Mouse (Mus musculus) layer of hippocampus, postnatal 10 days (tissue): ENCODE results near the gene Epb41l4b. TPM values are rescaled to one million over a fixed set of nuclear protein-coding genes. Genes with fewer than 3 reads are reported as not detected.

Experiments used
- DNase-seq, 2 experiments: peaks; one replicate each; pipeline ENCODE4 v3.0.0; 2021; ENCODE audit warnings: low spot score in 2 of 2
- total RNA-seq, 2 experiments: library from RNA; stranded (reverse); gene quantifications; 2 replicates each; pipeline ENCODE4 v1.2.3; 2021

Gene Epb41l4b
- total RNA-seq, 2 experiments from 2014 or later = 9.3 to 12.7 TPM

GRCm38 (mm10) chr4:57066936-57067335 lies 76.3 kb downstream of the Epb41l4b start:
- no peak for DNase-seq

- DNase-seq = peak; percentile 81 to 87
Observed at GRCm38 (mm10) chr4:57065273-57065672, 78.0 kb downstream of the Epb41l4b start.

GRCm38 (mm10) chr4:57064830-57065229 lies 78.4 kb downstream of the Epb41l4b start:
- DNase-seq = no peak

- DNase-seq = no peak
Observed at GRCm38 (mm10) chr4:57060319-57060831, 82.9 kb downstream of the Epb41l4b start.

- no peak for DNase-seq
Observed at GRCm38 (mm10) chr4:57058623-57059022, 84.6 kb downstream of the Epb41l4b start.

- DNase-seq = no peak
Observed at GRCm38 (mm10) chr4:57057637-57058036, 85.6 kb downstream of the Epb41l4b start.

GRCm38 (mm10) chr4:57055635-57056034 lies 87.6 kb downstream of the Epb41l4b start:
- no peak for DNase-seq

GRCm38 (mm10) chr4:57049281-57049921 lies 93.8 kb downstream of the Epb41l4b start:
- no peak for DNase-seq

GRCm38 (mm10) chr4:57048566-57048965 lies 94.7 kb downstream of the Epb41l4b start:
- DNase-seq = peak in 1 of 2 experiments; percentile 36

- DNase-seq = peak in 1 of 2 experiments; percentile 19
Observed at GRCm38 (mm10) chr4:57046160-57046571, 97.1 kb downstream of the Epb41l4b start.

- no peak for DNase-seq
Observed at GRCm38 (mm10) chr4:57043621-57044020, 99.6 kb downstream of the Epb41l4b start.

GRCm38 (mm10) chr4:57041661-57042060 lies 101.6 kb downstream of the Epb41l4b start:
- DNase-seq = no peak

- no peak for DNase-seq
Observed at GRCm38 (mm10) chr4:57041211-57041610, 102.0 kb downstream of the Epb41l4b start.

GRCm38 (mm10) chr4:57040481-57040880 lies 102.8 kb downstream of the Epb41l4b start:
- DNase-seq = no peak

GRCm38 (mm10) chr4:57039127-57040031 lies 103.9 kb downstream of the Epb41l4b start:
- peak; percentile 24 to 32 for DNase-seq

- no peak for DNase-seq
Observed at GRCm38 (mm10) chr4:57037554-57037953, 105.7 kb downstream of the Epb41l4b start.

GRCm38 (mm10) chr4:57034169-57034568 lies 109.1 kb downstream of the Epb41l4b start:
- DNase-seq = no peak

- no peak for DNase-seq
Observed at GRCm38 (mm10) chr4:57031440-57031839, 111.8 kb downstream of the Epb41l4b start.

- DNase-seq = no peak
Observed at GRCm38 (mm10) chr4:57027954-57028353, 115.3 kb downstream of the Epb41l4b start.

- DNase-seq = no peak
Observed at GRCm38 (mm10) chr4:57023527-57023926, 119.7 kb downstream of the Epb41l4b start.

GRCm38 (mm10) chr4:57021288-57021687 lies 121.9 kb downstream of the Epb41l4b start:
- DNase-seq = no peak

GRCm38 (mm10) chr4:57017229-57017628 lies 126.0 kb downstream of the Epb41l4b start:
- peak; percentile 81 to 86 for DNase-seq
